Mouse (Mus musculus): ENCODE data around the gene Nid2.

Nid2 gene

DNA sequence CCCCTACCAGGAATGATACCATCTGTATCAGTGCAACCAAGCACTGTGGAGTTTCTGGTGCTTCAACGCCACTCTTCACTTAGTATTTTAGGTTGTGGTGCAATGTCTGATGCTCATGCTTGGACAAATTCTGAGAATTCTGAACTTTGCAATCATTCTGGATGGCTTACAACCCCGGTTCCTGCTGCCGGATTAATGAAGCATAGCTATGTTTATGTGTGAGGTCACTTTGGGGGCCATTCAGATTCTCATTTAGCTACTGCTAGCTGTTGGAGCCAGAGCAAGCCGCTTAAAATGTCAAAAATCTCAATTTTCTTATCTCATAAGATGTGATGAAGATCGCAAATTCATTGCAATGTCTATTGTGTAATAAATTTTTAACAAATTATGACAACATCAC is 6.2 kb upstream of the Nid2 start:
- no peak for DNase-seq (ENCODE audit: low read depth, low spot score)

DNA sequence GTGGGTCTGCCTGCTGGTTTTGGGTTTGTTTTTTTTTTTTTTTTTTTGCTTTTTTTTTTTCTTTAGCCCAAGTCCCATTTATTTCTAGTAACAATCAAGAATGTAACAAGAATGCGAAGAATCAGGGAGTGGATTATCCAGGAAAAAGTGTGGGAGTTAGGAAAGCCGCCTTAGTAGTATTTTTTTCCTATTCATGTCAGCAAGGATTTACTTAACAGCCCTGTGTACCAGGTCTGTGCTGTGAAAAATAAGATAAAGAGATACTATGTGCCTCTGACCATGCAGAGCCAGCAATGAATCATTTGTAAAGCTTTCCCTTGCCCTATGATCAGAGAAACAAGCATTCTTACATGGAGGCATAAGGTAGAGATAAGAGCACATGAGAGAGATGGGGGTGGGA is 4.8 kb upstream of the Nid2 start:
- no peak for DNase-seq (ENCODE audit: low read depth, low spot score)

DNA sequence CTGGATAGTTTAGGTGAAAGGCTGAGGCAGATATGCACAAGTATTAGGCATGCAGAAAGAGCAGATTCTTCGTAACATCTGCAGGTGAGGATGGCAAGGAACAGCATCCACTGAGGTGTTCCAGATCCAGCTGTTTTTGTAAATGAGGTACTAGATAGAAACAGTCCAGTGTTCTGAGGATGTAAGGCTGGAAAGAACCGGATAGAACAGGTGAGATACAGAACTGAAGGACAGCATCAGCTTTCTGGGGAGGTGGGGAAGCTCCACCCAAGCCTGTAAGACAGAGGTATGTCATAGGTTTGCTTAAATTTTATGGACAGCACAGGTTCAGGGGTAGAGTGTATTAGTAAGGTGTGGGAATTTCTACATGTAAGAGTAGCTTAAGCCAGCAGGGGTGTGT is 4.3 kb upstream of the Nid2 start:
- no peak for DNase-seq (ENCODE audit: low read depth, low spot score)

DNA sequence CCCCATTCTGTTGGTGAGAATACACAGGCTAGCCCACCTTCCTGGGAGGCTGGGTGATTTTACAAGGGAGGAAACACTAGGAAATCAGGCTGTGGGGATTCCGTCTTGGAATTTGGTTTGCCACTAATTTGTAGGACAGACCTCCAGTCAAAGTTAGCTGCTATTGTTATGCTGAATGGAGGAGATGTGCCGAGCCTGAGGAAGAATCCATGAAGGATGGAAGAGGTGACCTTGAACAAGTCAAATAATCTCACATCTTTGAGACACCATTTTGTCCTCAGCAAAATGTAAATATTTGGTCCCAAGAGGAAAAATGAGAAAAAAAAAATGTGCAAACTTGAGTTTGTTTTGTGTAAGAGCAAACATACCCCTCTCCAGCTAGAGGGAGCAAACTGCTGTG is 1.3 kb upstream of the Nid2 start:
- no peak for DNase-seq (ENCODE audit: low read depth, low spot score)

DNA sequence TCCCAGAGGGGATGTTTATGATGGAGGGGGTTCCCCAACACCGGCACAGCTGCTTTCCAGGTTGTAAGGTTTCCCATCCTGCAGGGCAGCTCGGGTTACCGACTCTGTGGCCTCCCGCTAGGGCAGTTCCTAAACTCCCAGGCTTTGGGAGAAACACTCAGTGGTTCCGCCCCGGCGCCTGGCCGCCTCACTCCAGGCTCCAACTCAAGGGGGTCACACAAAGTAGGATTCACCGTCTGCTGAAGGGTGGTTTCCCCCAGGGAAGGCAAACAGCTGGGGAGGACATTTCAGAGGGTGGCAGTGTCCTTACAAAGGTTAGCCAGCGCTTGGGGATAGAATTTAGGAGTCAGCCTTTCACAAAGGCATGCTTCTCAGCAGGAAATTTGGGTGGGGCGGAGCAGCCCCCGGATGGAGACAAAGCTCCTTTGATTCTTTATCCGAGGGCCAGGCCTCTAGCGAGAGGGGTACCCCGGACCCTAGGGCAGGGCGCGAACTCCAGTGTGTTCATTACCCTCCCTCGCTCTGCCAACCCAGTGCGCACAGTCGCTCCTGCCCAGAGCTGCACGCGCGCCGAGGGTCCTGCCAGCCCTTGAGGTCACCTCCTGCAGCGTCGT is 547 bp upstream of the Nid2 start:
- DNase-seq (ENCODE audit: low read depth, low spot score): no peak

DNA sequence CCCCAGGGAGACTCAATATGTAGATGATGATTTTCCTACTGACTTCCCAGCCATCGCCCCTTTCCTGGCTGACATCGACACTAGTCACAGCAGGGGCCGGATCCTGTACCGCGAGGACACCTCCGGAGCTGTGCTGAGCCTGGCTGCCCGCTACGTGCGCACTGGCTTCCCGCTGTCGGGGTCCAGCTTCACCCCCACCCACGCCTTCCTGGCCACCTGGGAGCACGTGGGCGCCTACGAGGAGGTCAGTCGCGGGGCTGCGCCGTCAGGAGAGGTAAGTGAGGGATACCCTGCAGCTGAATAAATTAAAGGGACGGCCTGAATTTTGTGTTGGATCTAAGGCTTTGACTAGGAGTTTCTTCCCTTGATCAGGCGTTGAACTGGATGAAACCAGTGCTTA is 1.2 kb downstream of the Nid2 start:
- DNase-seq (ENCODE audit: low read depth, low spot score): no peak

DNA sequence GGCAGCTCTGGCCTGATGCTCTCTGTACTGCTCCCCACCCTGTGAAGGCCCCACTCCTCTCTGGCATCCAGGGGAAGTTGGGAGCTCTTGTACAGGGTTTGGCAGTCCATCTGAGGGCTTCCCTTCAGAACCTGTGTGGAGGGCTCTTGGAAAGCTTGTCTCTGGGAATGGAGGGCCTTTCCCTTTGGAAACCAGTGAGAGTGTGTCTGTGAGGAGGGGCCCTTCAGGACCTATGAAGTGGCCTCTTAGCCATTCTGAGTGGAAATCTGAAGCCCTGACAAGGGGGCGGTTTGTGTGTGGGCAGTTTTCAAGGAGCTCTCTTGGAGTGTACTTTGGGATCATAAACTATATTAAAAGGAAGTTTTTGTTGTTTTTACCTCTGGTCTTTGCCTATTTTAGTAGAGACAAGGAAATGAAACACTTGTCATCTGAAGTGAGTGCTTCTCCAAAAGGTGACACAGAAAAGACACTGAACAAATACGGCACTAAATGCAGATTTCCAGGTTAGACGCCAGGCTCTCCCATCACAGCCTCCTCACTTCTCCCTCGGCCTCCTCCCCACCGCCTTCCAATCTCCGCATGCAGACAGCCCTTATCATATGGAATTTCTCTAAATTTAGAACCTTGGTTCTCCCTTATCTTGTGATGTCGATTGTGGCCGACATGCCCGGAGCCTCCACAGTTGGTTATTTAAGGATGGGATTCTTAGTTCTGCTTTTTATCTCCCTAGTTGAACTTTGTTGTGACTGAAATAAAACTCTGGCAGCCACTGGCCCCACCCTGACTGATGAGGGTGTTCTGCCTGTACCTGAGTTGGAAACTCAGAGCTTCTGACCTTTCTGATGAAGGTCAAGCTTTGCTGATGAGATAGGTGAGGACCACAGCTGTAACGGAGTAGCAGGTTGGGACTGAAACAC is 8.5 kb downstream of the Nid2 start:
- DNase-seq (ENCODE audit: low read depth, low spot score): no peak

DNA sequence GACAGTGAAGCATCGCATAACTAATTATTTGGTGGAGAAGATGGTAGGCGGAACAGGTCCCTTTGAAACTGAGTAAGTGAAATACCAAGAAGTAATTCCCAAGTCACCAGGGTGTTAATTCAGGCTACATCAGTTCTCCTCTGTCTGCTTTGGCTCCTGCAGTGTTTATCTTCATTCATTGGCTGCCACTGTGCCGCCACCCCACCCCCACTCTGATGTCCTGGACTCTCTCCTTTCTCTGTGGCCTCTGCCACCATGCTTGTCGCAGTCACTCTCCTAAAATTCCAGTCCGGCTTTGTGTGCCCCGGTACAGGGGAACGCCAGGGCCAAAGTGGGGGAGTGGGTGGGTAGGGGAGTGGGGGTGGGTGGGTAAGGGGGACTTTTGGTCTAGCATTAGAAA is 9.7 kb downstream of the Nid2 start:
- no peak for DNase-seq (ENCODE audit: low read depth, low spot score)

DNA sequence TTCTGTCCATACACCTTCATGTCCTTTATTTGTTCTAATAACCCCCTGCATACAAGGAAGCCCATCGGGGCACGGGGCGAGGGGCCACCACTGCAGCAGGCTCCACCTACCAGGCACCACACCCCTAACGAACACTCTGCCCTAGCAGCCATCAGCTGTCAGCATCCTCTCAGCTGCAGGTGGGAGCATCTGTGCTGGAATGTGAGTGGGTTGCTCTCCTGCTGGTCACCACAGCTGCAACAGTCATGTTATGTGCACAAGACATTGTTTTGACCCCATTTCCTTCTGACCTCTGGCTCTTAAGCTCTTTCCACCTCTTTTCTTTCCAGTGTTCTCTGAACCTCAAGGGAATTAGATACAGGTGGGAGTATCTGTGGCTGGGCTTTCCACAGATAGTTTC is 10.9 kb downstream of the Nid2 start:
- DNase-seq (ENCODE audit: low read depth, low spot score): no peak

DNA sequence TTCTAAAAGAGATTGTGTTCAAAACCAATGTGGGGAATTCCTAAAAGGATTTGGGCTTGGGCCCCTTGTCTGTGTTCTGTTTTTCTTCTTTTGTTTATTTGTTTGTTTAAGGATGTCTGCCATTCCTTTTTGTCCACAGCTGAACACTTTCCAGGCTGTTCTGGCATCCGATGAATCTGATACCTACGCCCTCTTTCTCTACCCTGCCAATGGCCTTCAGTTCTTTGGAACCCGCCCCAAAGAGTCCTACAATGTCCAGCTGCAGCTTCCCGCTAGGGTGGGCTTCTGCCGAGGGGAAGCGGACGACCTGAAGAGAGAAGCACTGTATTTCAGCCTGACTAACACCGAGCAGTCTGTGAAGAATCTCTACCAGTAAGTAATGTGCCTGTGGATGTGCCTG is 12.5 kb downstream of the Nid2 start:
- no peak for DNase-seq (ENCODE audit: low read depth, low spot score)

DNA sequence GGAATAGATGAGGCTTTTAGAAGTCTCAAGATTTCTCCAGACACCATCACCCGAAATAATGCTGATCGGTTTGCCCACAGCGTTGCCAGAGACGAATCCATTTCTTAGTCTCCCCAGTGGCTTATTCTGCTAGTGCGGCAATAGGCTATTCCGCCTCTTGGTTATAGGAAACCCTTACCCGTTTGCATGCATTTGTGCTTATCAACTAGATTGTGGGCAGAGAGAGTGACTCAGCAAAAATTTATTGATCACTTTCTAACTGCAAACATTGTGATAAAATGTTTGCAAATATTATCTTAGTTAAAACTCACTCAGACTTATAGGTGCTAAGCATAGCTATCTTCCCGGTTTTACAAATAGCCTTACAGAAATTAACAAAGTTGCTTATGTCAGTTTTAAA is 13.3 kb downstream of the Nid2 start:
- no peak for DNase-seq (ENCODE audit: low read depth, low spot score)

DNA sequence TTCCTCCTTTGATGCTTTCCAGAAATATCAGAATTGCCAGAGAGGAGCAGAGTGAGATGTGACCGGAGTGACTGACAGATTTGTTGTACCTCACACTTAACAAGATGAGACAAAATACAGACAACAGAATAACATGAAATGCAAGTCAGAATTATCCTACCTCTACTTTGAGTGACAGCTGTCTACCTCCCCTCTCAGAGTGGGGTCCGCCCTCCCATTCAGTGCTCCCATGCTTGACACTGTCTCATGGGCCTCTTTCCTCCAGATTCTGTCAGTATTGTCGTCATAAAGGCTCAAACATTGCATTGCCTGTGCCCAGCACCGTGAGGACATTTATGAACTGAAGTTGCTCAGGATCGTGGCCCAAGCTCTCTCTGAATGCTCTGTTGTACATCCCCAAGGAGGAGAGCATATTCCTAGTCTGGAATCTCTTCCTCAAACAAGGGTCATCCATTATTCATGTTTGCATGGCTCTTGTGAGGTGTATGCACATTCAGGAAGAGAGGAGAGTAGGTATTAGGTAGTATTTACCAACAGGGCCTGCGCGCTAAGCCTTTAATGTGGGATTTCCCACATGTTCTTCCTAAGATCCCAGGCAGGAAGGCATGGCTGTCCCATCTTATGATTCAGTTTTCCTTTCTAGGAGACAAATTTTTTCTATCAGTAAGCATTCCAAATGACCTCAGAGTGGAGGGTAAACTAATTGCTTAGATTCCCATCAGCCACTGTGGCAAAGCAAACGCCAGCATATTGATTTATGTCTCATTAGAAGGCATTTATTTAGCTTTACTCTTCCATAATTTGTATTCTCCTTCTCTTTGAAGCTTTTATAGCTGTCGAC is 14.7 kb downstream of the Nid2 start:
- no peak for DNase-seq (ENCODE audit: low read depth, low spot score)

DNA sequence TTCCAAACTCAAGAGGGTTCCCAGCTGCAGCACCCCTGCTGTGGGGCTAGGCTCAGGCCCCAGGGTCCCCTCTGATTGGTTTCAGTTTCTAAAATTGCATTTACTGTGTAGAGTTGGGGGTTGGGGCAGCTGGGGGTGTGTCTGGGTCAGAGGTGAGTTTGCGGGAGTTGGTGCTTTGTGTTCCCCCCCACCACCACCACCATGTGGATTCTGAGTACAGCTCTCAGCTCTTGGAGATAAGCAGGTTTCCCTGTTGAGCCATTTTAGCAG is 15.2 kb downstream of the Nid2 start:
- no peak for DNase-seq (ENCODE audit: low read depth, low spot score)

DNA sequence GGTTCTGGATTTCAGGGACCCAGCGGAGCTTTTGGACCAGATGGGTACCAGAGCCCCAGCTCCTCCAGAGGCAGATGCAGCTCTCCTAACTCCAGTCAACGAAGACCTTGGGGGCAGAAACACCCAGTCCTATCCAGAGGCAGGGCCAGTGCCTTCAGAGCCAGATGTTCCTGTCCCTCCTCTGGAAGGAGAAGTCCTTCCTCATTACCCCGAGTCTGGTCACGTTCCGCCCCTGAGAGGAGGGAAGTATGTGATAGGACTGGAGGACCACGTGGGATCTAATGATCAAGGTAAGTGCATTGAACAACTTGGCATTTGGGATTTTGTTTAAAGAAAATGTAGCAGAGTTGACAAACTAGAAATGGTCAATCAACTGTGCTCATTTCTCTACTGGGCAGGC is 17.6 kb downstream of the Nid2 start:
- no peak for DNase-seq (ENCODE audit: low read depth, low spot score)

DNA sequence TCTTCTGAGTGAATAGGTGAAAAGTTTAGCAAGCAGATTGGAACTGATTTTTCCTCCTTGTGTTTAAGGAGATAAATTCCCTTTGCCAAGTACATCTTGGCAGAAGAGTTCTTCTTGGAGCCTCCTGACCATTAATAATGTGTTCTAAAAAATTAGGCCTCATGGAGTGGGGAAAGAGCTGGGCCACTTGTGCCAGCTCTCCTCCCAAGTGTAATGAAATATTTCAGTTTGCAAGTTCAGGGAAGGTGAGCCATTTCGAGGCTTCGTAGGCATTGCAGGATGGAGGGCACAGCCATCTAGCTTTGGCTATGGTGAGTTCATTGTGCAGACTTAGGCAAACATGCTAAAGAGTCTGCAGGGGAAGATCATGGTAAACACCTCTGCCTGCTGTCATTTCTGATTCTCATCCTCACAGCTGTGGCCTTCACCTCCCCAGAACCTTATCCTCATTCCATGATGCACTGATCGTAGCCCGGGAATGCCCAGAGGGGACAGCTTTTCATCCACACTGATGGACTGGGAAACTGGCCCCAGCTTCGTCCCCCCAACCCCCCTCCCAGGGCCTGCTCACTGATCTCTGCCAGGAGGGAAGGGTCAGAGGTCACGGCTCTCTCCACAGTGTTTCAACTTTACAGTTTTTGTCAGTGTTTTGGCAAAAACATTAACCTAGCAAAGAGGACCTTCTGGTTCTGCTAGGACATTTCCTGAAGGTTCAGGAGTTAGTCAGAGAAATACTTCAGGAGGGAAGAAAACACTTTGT is 18.6 kb downstream of the Nid2 start:
- no peak for DNase-seq (ENCODE audit: low read depth, low spot score)

DNA sequence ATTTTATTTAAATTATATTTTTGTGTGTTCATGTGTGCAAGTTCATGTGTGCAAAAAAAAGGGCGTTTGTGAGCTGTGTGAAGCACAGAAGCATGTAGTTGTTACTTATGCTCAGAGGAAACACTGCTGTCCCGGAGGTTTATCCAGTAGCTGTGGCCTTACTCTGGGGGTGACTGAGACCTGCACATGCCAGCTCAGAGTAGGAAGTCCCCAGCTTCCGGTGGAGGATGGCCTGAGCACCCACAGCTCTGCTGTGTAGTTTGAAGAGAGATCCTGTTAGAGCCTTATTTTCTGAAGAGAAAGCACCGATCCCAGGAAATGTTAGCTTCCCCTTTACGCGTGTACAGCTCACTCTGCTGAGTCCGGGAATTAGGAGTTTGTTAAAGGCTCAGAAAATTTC is 20.1 kb downstream of the Nid2 start:
- no peak for DNase-seq (ENCODE audit: low read depth, low spot score)

DNA sequence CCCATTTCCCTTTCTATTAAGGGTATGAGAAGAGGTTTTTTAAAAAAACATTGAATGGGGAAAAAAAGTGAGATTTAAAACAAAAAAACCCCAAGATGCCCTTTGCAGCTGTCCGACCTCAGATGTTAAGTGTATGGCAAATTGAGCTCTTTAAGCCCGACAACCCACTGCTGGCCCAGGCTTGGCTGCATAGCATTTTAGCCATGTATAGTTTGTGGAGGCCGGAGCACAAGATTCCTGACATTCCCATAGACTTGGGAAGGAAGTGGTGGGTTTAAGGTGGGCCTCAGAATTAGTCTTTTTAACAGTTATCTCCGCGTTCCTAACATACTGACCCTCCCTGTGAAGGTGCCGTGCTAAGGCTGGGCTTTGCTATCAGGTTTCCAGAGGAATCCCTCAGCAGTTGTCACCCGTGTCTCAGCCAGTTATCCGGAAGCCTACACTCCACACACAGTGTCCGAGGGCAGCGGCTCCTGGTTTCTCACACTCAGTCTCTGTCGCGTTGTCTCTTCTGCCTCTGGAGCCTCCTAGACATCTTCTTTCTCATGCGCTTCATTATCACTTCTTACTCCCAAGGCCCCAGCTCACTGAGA is 23.1 kb downstream of the Nid2 start:
- DNase-seq (ENCODE audit: low read depth, low spot score): no peak

DNA sequence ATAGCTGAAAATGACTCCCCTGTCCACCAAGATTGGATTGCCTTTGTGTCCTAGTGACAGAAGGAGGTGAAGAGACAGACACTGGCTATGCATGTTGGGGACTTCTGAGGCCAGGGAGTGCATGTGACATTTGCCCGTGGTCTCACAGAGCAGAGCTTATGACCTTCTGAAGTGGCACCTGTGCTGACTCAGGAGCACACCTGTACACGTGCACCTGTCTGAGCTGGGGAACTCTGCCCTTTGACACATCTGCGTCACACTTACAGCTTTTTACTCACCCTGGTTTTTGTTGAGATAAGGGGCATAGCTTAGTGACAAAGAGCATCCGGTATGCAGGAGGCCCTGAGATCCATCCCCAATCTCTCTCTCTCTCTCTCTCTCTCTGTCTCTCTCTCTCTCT is 24.4 kb downstream of the Nid2 start:
- no peak for DNase-seq (ENCODE audit: low read depth, low spot score)

DNA sequence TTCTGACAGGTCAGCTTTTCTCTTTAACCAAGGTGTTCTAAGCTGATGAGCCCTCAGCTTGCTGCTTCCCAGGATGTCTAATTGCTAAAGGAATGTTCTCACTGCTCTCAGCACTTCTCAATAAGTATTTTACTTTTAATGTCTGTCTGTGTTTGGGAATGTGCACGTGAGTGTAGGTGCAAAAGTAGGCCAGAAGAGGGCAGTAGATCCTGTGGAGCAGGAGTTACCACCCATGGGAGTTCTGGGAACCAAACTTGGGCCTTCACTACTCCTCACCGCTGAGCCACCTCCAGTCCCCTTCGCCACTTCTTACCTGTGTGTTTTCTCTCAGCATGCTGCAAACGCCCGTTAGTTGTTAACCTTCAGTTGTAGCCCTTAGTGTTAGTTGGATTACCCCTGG is 25.1 kb downstream of the Nid2 start:
- no peak for DNase-seq (ENCODE audit: low read depth, low spot score)

DNA sequence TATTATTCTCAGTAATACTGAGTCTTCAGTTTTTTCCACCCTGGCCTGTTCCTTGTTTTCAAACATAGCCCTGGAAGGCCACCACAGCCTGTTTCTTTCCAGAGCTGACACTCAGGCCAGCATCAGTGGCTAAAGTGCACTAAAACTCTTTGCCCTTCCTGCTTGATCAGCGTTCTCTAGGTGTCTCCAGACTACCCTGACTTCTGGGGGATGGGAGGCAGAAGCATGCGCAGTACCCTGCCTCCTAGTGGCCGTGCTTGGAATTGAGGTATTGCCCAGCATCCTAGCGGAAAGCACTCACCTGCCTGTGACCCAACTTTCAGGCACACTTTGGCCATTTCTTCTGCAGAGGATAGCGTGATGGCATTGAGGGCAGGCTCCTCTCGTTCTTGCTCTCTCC is 25.8 kb downstream of the Nid2 start:
- no peak for DNase-seq (ENCODE audit: low read depth, low spot score)

DNA sequence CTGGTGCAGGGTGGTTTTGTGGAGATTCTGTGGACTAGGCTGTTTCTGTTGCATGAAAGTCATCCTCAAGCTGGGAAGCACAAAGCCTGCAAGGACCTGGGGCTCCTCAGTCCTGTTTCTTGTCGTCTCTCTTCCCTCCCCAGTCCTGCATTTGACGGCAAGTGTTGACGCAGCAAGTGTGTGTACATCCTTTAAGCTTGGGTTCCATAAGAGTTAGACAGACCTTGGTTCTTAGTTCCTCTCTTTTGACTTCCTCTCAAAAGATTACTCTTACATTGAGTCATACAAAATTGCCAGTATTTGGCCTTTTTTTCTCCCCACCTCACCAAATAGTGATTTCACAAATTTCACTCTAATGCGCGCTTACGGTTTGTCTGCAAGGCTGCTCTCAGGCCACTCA is 26.3 kb downstream of the Nid2 start:
- no peak for DNase-seq (ENCODE audit: low read depth, low spot score)

DNA sequence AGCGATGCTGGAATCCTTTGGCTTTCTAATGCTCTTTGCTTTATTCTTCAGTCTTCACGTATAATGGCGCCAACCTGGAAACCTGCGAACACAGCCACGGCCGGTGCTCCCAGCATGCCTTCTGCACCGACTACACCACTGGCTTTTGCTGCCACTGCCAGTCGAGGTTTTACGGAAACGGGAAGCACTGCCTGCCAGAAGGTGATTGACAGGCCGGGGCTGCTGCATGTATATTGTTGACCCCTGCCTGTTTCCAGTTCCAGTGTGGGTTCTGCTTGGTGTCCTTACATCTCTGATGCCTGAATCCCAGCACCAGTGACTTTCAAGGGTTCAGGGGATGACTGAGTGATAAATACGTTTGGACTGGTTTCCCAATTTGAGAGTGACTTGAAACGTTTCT is 26.9 kb downstream of the Nid2 start:
- DNase-seq (ENCODE audit: low read depth, low spot score): no peak
